Mouse (Mus musculus) heart, embryonic 10.5 days (tissue): Measurements from ENCODE around the gene Add1. TPM values are rescaled to one million over a fixed set of nuclear protein-coding genes. Genes with fewer than 3 reads are reported as not detected.
"Not testable (repeated sequence)": the region's sequence is repeated elsewhere in the genome, so short reads cannot be mapped to it uniquely, and the experiment has no call there.

Experiments used
- DNase-seq: peaks from one replicate; pipeline ENCODE4 v3.0.0-alpha.2; 2017; ENCODE audit warnings: low spot score
- H3K27ac ChIP-seq: fragments of 300-500 bp; sonication (generic); 2 replicates; pipeline ENCODE4 v1.5.1; 2016; ENCODE audit warnings: mild to moderate bottlenecking
- H3K27me3 ChIP-seq: fragments of 300-500 bp; sonication (generic); 2 replicates; pipeline ENCODE4 v1.6.1; 2016; ENCODE audit warnings: mild to moderate bottlenecking; ENCODE audit not compliant: poor library complexity, insufficient read depth, severe bottlenecking
- H3K36me3 ChIP-seq: fragments of 300-500 bp; sonication (generic); 2 replicates; pipeline ENCODE4 v1.6.1; 2016; ENCODE audit warnings: mild to moderate bottlenecking, moderate library complexity
- H3K4me1 ChIP-seq: fragments of 300-500 bp; sonication (generic); 2 replicates; pipeline ENCODE4 v1.6.1; 2016; ENCODE audit warnings: mild to moderate bottlenecking
- H3K4me3 ChIP-seq: fragments of 300-500 bp; sonication (generic); 2 replicates; pipeline ENCODE4 v1.5.1; 2016; ENCODE audit warnings: mild to moderate bottlenecking, moderate library complexity
- H3K9me3 ChIP-seq: fragments of 300-500 bp; sonication (generic); 2 replicates; pipeline ENCODE4 v1.6.1; 2016; ENCODE audit warnings: mild to moderate bottlenecking, moderate library complexity
- WGBS: fragments of 180-500 bp; shearing (Covaris S2); methylation state at CpG from one replicate; pipeline ENCODE4 v1.1.7; 2016; 5-methylcytosine and 5-hydroxymethylcytosine counted together
- polyA plus RNA-seq: library from polyadenylated mRNA; unstranded; fragments of >200 nt; fragmentation: Nextera tagmentation; extraction: Ambion mirVana; gene quantifications from 2 replicates; pipeline ENCODE4 v1.2.1, GENCODE M21; 2016

Gene Add1
- polyA plus RNA-seq, 1 experiment from 2014 or later: 177 TPM

DNA sequence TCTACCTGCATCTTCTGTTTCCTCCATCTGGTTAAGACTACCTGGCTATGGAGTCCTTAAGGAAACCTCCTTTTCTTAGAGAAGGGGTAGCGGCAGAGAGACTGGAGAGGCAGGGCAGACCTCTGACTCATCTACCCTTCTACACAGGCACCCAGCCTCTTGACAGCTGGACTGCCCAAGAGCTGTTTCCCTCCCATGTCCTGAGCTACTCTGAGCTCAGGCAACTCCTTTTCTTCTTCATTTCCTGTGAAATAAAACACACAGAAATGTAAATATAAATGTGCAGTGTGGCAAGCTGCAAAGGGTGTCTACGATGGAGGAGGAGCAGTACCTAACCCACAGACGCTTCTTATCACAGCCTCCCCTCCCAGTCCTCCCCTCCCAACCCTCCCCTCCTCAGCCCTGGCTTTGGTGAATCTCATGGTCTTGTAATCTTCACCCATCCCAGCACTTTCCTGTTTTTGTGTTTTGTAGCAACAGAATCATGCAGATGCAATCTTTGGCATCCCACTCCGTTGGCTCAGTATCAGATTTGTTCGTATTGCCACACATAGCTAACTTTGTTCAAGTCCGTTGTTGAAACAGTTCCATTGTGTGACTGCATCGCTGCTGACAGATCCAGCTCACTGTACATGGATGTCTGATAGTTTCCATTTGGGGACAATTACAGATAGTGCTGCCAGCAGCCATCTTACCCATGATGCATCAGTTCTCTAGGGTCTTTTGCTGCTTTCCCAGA lies 7.8 kb upstream of the Add1 start:
- DNase-seq: no peak
- Histone ChIP-seq H3K27ac (peak overlapping the region; percentile 29), H3K9me3 (no peaks in the 10 kb centered on the region), H3K4me3 (no peak overlapping the region; the same call in 1 of the 2 replicates), H3K27me3 (no peaks in the 10 kb centered on the region), H3K36me3 (peaks cover 28% of the 10 kb centered on the region), H3K4me1 (peaks cover 13% of the 10 kb centered on the region)
- 50% methylated on average over 7 of the region's 7 CpGs for WGBS

DNA sequence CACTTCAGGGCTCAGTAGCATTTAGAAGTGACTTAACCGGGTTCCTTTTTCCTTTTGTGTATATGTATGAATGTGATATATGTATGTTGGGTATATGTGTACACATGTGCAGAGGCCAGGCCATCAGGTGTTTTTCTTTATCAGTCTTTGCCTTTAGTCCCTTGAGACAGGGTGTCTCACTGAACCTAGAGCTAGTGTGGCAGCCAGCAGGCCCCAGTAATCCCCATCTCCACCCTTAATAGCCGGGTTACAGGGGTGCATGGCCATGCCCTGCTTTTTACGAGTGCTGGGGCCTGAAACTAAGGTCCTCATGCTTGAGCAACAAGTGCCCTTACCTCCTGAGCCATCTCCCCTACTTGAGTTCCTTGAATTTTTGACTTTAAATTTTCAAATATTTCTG lies 1.9 kb upstream of the Add1 start:
- peaks cover 14% of the 10 kb centered on the region for H3K4me1 ChIP-seq
- no peaks in the 10 kb centered on the region for H3K36me3 ChIP-seq
- H3K4me3 ChIP-seq: no peak overlapping the region
- no peaks in the 10 kb centered on the region for H3K27me3 ChIP-seq
- H3K9me3 ChIP-seq: no peaks in the 10 kb centered on the region
- WGBS: 87% methylated on average over 3 of the region's 3 CpGs
- no peak overlapping the region; the same call in 1 of the 2 replicates for H3K27ac ChIP-seq
- no peak for DNase-seq

DNA sequence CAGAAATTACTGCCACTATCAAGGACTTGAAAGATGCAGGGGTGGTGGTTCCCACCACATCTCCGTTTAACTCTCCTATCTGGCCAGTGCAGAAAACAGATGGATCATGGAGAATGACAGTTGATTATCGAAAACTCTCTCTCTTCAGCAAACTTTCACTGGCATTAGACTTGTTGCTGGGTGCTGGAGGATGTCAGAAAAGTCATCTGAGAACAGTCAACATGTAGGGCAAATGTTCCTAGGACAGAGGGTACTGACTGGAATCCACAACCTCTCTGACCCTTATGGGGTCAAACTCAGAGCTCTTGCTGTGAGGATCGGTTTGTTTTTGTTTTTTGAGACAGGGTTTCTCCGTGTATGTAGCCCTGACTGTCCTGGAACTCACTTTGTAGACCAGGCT lies 896 bp upstream of the Add1 start:
- H3K9me3 ChIP-seq, H3K36me3 ChIP-seq, H3K27me3 ChIP-seq, DNase-seq: not testable (repeated sequence)
- peak overlapping the region; percentile 96 for H3K4me3 ChIP-seq
- H3K27ac ChIP-seq: peak overlapping the region; percentile 99
- H3K4me1 ChIP-seq: peaks cover 20% of the 10 kb centered on the region
- 44% methylated on average over 4 of the region's 4 CpGs for WGBS

DNA sequence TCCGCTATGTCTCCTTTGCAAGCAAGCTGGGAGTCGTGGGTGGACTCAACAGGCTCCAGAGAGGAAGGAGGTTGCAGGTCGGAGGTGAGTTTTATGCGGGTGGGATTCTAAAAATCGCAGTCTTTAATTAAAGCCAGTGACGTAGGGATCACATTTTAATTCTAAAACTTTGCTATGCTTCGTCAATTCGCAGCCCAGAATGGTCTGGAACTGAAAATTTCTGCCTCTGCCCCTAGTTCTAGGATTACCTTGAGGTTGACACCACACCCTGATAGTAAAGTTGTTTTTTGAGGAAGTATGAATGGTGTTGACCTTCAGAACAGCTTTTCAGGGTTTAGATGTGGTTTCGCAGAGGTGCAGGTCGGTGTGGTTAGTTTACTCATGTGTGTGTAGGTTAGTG lies 1.3 kb downstream of the Add1 start:
- H3K4me1 ChIP-seq: peaks cover 20% of the 10 kb centered on the region
- no peak for DNase-seq
- peak overlapping the region; percentile 99 for H3K27ac ChIP-seq
- WGBS: 40% methylated on average over 10 of the region's 10 CpGs
- H3K36me3 ChIP-seq: peaks cover 7% of the 10 kb centered on the region; the same call in 1 of the 2 replicates
- H3K4me3 ChIP-seq: peak overlapping the region; percentile 96
- H3K9me3 ChIP-seq: no peaks in the 10 kb centered on the region
- no peaks in the 10 kb centered on the region for H3K27me3 ChIP-seq

DNA sequence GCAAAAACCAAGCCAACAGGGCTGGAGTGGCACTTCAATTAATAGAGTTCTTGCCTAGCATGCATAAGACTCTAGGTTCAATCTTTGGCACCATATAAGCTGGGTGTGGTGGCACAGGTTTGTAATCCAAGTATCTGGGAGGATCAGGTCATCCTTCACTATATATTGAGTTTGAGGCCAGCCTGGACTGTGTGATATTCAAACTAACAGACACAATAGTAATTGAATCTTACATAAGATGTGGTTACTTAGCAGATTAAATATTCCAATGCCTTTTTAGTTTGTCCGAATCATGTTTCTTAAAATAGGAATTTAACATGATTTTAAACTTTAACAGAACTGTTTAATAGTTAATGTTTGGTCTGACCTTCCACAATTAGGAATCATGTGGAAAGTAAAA lies 2.8 kb downstream of the Add1 start:
- Histone ChIP-seq H3K27me3 (no peaks in the 10 kb centered on the region), H3K4me1 (peaks cover 20% of the 10 kb centered on the region), H3K4me3 (no peak overlapping the region), H3K27ac (no peak overlapping the region), H3K36me3 (peaks cover 7% of the 10 kb centered on the region; the same call in 1 of the 2 replicates), H3K9me3 (no peaks in the 10 kb centered on the region)
- DNase-seq: no peak
- 86% methylated on average over 1 of the region's 1 CpGs for WGBS

DNA sequence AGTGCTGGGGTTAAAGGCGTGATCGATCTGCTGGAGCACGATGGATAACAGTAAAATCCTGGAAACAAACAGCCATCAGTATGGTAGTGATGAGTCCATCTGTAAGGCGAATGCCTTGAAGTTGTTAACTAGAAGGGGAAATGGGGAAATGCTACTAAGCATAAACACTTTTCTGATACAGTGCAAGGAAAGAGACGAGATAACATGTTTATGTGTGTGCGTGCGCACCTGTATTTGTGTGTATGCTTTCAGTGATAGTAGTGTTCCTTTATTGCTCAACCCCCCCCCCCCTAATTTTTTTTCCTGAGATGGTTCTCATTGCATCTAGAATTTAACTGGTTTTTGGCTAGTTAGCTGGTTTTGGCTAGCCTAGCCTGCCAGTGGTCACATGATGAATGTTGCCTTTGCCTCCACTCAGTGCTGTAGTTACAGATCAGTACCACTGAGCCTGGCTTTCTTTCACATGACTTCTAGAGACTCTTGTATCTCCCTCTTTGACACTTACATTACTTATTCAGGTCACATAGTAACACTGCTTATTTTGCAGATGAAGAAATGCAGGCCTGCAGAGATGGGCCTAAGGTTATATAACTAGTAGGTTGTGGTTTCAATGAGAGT lies 4.7 kb downstream of the Add1 start:
- H3K4me1 ChIP-seq: peaks cover 29% of the 10 kb centered on the region
- DNase-seq: no peak
- peaks cover 7% of the 10 kb centered on the region; the same call in 1 of the 2 replicates for H3K36me3 ChIP-seq
- H3K4me3 ChIP-seq: no peak overlapping the region
- no peak overlapping the region for H3K27ac ChIP-seq
- 96% methylated on average over 7 of the region's 7 CpGs for WGBS
- no peaks in the 10 kb centered on the region for H3K9me3 ChIP-seq
- H3K27me3 ChIP-seq: no peaks in the 10 kb centered on the region

DNA sequence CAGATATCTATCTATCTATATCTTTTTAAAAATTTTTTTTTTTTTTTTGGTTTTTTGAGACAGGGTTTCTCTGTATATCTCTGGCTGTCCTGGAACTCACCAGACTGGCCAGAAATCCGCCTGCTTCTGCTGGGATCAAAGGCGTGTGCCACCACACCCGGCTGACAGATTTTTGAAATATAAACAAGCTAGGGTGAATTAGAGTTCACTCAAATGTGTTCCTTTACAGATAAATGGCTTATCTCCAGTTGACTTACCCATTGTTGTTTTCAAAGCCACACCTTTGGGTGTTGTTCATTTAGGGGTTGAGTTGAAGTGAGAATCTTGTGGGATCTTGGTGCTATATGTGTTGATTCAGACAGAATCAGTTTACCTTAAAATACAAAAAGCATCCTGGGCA lies 5.9 kb downstream of the Add1 start:
- Histone ChIP-seq H3K27ac (no peak overlapping the region), H3K4me3 (no peak overlapping the region), H3K36me3 (peaks cover 7% of the 10 kb centered on the region; the same call in 1 of the 2 replicates), H3K27me3 (no peaks in the 10 kb centered on the region), H3K4me1 (peaks cover 37% of the 10 kb centered on the region), H3K9me3 (no peaks in the 10 kb centered on the region)
- no peak for DNase-seq
- 69% methylated on average over 3 of the region's 3 CpGs for WGBS

DNA sequence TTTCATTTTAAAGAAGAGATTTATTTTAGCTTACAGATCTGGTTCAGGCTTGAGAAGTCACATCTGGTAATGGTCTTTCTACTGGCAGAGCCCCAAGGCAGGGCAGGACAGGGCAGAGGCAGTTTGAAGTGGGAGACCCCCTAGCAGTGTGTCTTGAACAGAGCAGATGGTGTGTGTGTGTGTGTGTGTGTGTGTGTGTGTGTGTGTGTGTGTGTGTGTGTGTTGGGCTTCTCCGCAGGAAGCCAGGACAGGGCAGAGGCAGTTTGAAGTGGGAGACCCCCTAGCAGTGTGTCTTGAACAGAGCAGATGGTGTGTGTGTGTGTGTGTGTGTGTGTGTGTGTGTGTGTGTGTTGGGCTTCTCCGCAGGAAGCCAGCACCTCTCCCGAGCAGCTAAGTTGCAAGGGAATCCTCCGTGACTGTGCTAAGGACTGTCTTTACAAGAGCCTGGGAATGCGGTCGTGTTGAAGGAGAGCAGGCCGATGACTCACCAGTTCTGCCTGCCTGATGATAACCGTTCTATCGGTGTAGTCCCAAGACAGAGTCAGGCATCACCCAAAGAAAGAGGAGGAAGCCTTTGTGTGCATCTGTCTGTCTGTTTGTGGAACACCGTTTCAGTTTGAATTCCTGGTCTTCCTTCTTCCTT lies 8.3 kb downstream of the Add1 start:
- 3% methylated on average over 10 of the region's 10 CpGs for WGBS
- Histone ChIP-seq H3K4me3 (peak overlapping the region; percentile 33), H3K27ac (peak overlapping the region; percentile 81), H3K4me1 (peaks cover 32% of the 10 kb centered on the region)
- peak; percentile 91 for DNase-seq
- not testable (repeated sequence) for H3K36me3 ChIP-seq, H3K27me3 ChIP-seq, H3K9me3 ChIP-seq

DNA sequence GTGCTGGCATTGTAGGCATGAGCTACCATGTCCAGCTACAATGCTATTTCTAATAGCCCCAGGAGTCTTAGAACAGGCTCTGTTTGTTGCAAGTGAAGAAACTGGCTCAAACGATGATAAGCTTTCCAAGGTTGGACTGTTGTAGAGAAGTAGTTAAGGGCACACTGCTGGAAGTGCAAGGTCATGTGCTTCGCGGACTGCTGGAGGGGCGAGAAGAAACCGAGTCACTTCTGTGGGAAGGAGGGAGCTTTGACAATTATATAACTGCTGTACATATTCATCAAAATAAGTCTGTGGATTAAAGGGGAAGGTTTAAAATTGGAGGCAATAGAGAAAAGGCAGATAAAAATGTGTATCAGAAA lies 8.8 kb downstream of the Add1 start:
- Histone ChIP-seq H3K27ac (peak overlapping the region; percentile 81), H3K4me3 (peak overlapping the region; percentile 33), H3K36me3 (peaks cover 4% of the 10 kb centered on the region; the same call in 1 of the 2 replicates), H3K4me1 (peaks cover 33% of the 10 kb centered on the region), H3K9me3 (no peaks in the 10 kb centered on the region), H3K27me3 (no peaks in the 10 kb centered on the region)
- no peak for DNase-seq
- 40% methylated on average over 5 of the region's 5 CpGs for WGBS

DNA sequence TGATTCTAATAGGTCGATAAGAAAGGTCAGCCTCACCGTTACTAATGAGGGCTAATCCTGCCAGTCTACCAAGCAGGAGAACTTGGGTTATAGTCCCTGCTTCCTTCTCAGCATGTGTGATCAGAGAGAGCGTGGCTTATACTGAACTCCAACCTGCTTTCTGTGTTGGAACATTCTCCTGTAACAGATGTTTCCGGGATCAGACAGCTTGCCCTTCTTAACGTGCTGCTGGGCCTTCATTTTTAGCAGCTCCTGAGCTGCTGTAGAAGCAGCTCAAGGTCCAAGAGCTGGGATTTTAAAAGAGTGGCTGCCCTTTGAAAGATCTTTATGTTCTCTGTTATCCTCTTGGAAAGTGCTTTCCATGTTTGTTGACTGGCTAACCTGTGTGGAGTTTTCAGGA lies 11.8 kb downstream of the Add1 start:
- Histone ChIP-seq H3K36me3 (no peaks in the 10 kb centered on the region; the same call in 1 of the 2 replicates), H3K27ac (no peak overlapping the region), H3K27me3 (no peaks in the 10 kb centered on the region), H3K4me1 (peaks cover 41% of the 10 kb centered on the region), H3K9me3 (no peaks in the 10 kb centered on the region), H3K4me3 (no peak overlapping the region)
- no peak for DNase-seq
- WGBS: 80% methylated on average over 5 of the region's 5 CpGs

DNA sequence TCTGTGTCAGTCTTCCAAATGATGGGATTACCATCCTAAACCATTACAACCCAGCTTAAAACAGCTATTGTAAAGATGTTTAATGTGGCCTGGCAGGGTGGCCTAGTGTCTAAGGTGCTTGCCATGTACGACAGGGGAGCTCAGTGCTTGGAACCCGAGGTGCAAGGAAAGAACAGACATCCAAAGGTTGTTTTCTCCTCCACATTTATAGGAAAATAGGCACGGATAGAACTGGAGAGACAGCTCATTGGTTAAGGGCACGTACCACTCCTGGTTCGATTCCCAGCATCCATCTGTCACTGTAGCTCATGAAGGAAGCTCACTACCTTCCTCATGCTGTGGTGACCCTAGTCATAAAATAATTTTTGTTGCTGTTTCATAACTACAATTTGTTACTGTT lies 14.4 kb downstream of the Add1 start:
- Histone ChIP-seq H3K27ac (no peak overlapping the region), H3K4me1 (peaks cover 32% of the 10 kb centered on the region), H3K9me3 (no peaks in the 10 kb centered on the region), H3K36me3 (peaks cover 2% of the 10 kb centered on the region; the same call in 1 of the 2 replicates), H3K4me3 (no peak overlapping the region), H3K27me3 (no peaks in the 10 kb centered on the region)
- DNase-seq: peak; percentile 51
- WGBS: 89% methylated on average over 5 of the region's 5 CpGs

DNA sequence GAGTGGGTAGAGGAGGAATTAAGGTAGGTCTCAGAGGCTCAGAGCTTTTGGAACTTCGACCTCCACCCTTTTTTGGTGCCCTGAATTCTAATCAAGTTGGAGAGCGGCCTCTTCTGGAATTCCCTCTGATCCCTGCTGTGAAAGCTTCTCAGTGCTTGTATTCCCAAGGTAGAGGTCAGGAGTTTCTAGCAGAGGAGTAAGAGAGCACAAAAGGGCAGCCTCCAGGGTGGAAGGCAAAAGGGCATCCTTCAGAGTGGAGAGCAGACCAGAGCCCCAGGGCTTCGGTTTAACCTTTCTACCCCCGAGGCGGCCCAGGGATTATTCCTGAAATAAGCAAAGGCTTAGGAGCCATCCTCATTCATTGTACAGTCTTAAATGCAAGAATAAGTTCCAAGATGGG lies 16.6 kb downstream of the Add1 start:
- no peak for DNase-seq
- Histone ChIP-seq H3K27me3 (no peaks in the 10 kb centered on the region), H3K27ac (no peak overlapping the region), H3K4me1 (peaks cover 18% of the 10 kb centered on the region), H3K4me3 (no peak overlapping the region), H3K9me3 (no peaks in the 10 kb centered on the region), H3K36me3 (peaks cover 8% of the 10 kb centered on the region; the same call in 1 of the 2 replicates)
- WGBS: 33% methylated on average over 5 of the region's 5 CpGs

DNA sequence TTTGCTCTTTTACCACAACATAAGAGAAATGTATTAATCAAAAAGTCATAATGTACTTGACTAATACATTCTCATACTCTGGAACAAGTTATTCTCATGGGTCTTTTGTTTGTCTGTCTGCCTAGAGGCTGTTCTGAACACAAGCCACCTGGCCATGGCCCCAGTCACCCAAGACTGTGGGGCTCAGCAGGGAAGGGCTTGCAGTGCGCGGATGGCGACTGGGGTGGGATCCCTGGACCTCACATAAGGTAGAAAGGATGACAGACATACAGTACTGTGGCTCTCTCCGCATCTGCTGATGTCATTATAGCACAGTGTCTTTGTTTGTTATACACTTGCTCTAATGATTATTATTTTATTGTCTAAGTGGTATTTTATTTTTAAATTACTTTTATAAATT lies 17.2 kb downstream of the Add1 start:
- no peak for DNase-seq
- H3K9me3 ChIP-seq: no peaks in the 10 kb centered on the region
- no peak overlapping the region for H3K4me3 ChIP-seq
- peaks cover 8% of the 10 kb centered on the region; the same call in 1 of the 2 replicates for H3K36me3 ChIP-seq
- H3K27ac ChIP-seq: no peak overlapping the region
- H3K4me1 ChIP-seq: peaks cover 18% of the 10 kb centered on the region
- H3K27me3 ChIP-seq: no peaks in the 10 kb centered on the region
- WGBS: 85% methylated on average over 4 of the region's 4 CpGs
